Mouse (Mus musculus) ES-E14 (cell line): Measurements from ENCODE around the gene Gm17374.

Experiments
- HCFC1 ChIP-seq: IDR thresholded peaks from 2 replicates; pipeline ENCODE4 v1.6.1; 2012; ENCODE audit warnings: low read length, inconsistent platforms, borderline replicate concordance; ENCODE audit not compliant: insufficient read depth
- ZNF384 ChIP-seq: IDR thresholded peaks from 2 replicates; pipeline ENCODE4 v1.6.1; 2012; ENCODE audit warnings: low read depth, low read length, inconsistent platforms

GRCm38 (mm10) chr2:140113851-140114250 is 38.0 kb upstream of the Gm17374 start:
- TF ChIP-seq ZNF384 (no peak), HCFC1 (no peak)
